Mouse (Mus musculus): Measurements from ENCODE around the gene Dnajb2. TPM values are rescaled to one million over a fixed set of nuclear protein-coding genes. Genes with fewer than 3 reads are reported as not detected.

Gene Dnajb2
- total and polyA plus RNA-seq, 3 experiments = 12.9 to 18.9 TPM; not detected in 1

DNA sequence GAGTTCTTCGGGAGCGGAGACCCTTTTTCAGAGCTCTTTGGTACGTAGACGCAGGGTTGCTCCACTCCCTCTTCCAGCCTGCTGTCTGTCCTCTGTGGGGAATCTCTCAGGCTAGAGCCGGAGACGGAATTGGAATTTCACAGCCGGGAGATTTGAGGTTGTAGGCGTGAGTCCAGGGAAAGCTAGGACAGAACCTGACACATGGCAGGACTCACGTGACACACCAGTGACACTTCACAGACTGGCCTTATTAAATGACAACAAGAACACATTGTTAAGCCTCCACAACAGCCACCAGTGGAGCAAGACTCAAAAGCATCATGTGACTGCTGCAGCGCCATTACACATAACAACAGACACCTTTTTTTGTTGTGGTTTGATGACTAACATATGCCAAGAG lies 3.4 kb downstream of the Dnajb2 start:
- Histone ChIP-seq H3K9ac (ENCODE audit: control insufficient read depth, low read depth, low read length, poor library complexity, severe bottlenecking) (no peak overlapping the region), H3K4me1 (ENCODE audit: control insufficient read depth in 1 of 2, insufficient read depth in 2 of 2, low read length in 2 of 2) (peaks cover 8% of the 10 kb centered on the region in 2 experiments), H3K9me3 (replicated peaks; ENCODE audit: insufficient read depth, low read length) (no peaks in the 10 kb centered on the region), H3K27me3 (ENCODE audit: control insufficient read depth in 1 of 2, insufficient read depth in 2 of 2, low read length in 2 of 2) (no peaks in the 10 kb centered on the region), H3K36me3 (ENCODE audit: control insufficient read depth in 1 of 2, insufficient read depth in 2 of 2, low read length in 2 of 2) (peaks cover 0 to 10% of the 10 kb centered on the region in 2 experiments; a peak in 2 of 4 replicates), H3K4me3 (ENCODE audit: control insufficient read depth in 1 of 2, insufficient read depth in 1 of 2, low read depth in 2 of 2, low read length in 2 of 2) (no peak overlapping the region), H3K27ac (ENCODE audit: control insufficient read depth, low read depth, low read length) (no peak overlapping the region), H3K79me2 (ENCODE audit: control insufficient read depth, insufficient read depth, low read length, poor library complexity) (no peaks in the 10 kb centered on the region; the same call in 1 of the 2 replicates)
- TF ChIP-seq POLR2AphosphoS2 (IDR thresholded peaks at IDR 0.05; ENCODE audit: low read length) = no peak
- no peak for TF ChIP-seq RCOR1 (IDR thresholded peaks at IDR 0.05; ENCODE audit: low read depth, low read length)
- no peak for TF ChIP-seq CHD1 (IDR thresholded peaks at IDR 0.05; ENCODE audit: low read depth, low read length)
- TF ChIP-seq JUND (IDR thresholded peaks at IDR 0.05; ENCODE audit: low read depth, low read length) = no peak
- no peak for TF ChIP-seq SMC3 (IDR thresholded peaks at IDR 0.05; ENCODE audit: low read depth, low read length)
- no peak for TF ChIP-seq MAFK (IDR thresholded peaks at IDR 0.05; ENCODE audit: borderline replicate concordance, low read depth, low read length)
- no peak for TF ChIP-seq HCFC1 (IDR thresholded peaks at IDR 0.05; ENCODE audit: low read depth, low read length)
- TF ChIP-seq CHD2 (IDR thresholded peaks at IDR 0.05; ENCODE audit: low read length) = no peak
- TF ChIP-seq MXI1 (IDR thresholded peaks at IDR 0.05; ENCODE audit: low read depth, low read length) = no peak
- TF ChIP-seq SIN3A (IDR thresholded peaks at IDR 0.05; ENCODE audit: low read length) = no peak
- TF ChIP-seq KAT2A (conservative IDR thresholded peaks at IDR 0.05; ENCODE audit: low read depth, low read length) = no peak
- no peak for TF ChIP-seq ZC3H11A (IDR thresholded peaks at IDR 0.05; ENCODE audit: low read depth, low read length)
- TF ChIP-seq POLR2AphosphoS5 (IDR thresholded peaks at IDR 0.05; ENCODE audit: borderline replicate concordance, low read depth, low read length) = no peak
- no peak for DNase-seq (ENCODE audit: low read depth, low spot score)

DNA sequence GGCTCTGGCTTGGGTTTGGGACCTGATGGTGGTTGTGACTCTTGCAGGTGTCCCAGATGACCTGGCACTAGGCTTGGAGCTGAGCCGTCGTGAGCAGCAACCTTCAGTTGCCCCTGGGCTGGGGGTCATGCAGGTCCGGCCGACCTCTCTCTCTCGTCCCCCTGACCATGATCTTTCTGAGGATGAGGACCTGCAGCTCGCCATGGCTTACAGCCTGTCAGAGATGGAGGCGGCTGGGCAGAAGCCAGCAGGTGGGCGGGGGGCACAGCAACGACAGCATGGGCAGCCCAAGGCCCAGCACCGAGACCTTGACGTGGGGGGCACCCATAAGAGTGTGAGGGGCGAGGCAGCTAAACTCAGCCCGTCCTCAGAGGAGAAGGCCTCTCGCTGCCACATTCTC lies 7.2 kb downstream of the Dnajb2 start:
- H3K36me3 ChIP-seq (ENCODE audit: control insufficient read depth in 1 of 2, insufficient read depth in 2 of 2, low read length in 2 of 2) = no peaks in the 10 kb centered on the region
- DNase-seq (ENCODE audit: low read depth, low spot score) = no peak
- no peak for TF ChIP-seq MYC (IDR thresholded peaks at IDR 0.05; ENCODE audit: low read depth, low read length)
- no peak for TF ChIP-seq ZNF384 (IDR thresholded peaks at IDR 0.05; ENCODE audit: low read depth, low read length)
- TF ChIP-seq RCOR1 (IDR thresholded peaks at IDR 0.05; ENCODE audit: low read depth, low read length) = no peak
- no peak for TF ChIP-seq GABPA (IDR thresholded peaks at IDR 0.05; ENCODE audit: low read depth, low read length)
- no peak for TF ChIP-seq POLR2AphosphoS2 (IDR thresholded peaks at IDR 0.05; ENCODE audit: low read length)
- TF ChIP-seq HCFC1 (IDR thresholded peaks at IDR 0.05; ENCODE audit: low read depth, low read length) = no peak
- no peak for TF ChIP-seq USF2 (IDR thresholded peaks at IDR 0.05; ENCODE audit: borderline replicate concordance in 1 of 2, insufficient read depth in 1 of 2, low read depth in 1 of 2, low read length in 2 of 2)
- TF ChIP-seq CTCF (IDR thresholded peaks at IDR 0.05 in 2 of 3, conservative IDR thresholded peaks at IDR 0.05 in 1 of 3; ENCODE audit: control insufficient read depth in 1 of 3, insufficient read depth in 1 of 3, low read depth in 2 of 3, low read length in 3 of 3, poor library complexity in 1 of 3, severe bottlenecking in 1 of 3) = no peak
- no peak for TF ChIP-seq TCF12 (IDR thresholded peaks at IDR 0.05; ENCODE audit: low read depth, low read length)
- TF ChIP-seq CHD2 (IDR thresholded peaks at IDR 0.05; ENCODE audit: low read length) = no peak
- TF ChIP-seq ZC3H11A (IDR thresholded peaks at IDR 0.05; ENCODE audit: low read depth, low read length) = no peak
- no peak for TF ChIP-seq MAFK (IDR thresholded peaks at IDR 0.05; ENCODE audit: borderline replicate concordance, low read depth, low read length)
- no peak for TF ChIP-seq TBP (IDR thresholded peaks at IDR 0.05; ENCODE audit: low read depth, low read length)
- TF ChIP-seq ZMIZ1 (IDR thresholded peaks at IDR 0.05; ENCODE audit: low read depth, low read length) = no peak
- TF ChIP-seq ELF1 (IDR thresholded peaks at IDR 0.05; ENCODE audit: low read depth, low read length) = no peak
- no peak for TF ChIP-seq NELFE (IDR thresholded peaks at IDR 0.05; ENCODE audit: low read depth, low read length)
- H3K27ac ChIP-seq (ENCODE audit: control insufficient read depth, low read depth, low read length) = no peak overlapping the region
- no peak overlapping the region for H3K4me3 ChIP-seq (ENCODE audit: control insufficient read depth in 1 of 2, insufficient read depth in 1 of 2, low read depth in 2 of 2, low read length in 2 of 2)
- no peaks in the 10 kb centered on the region for H3K4me1 ChIP-seq (ENCODE audit: control insufficient read depth in 1 of 2, insufficient read depth in 2 of 2, low read length in 2 of 2)
- H3K9ac ChIP-seq (ENCODE audit: control insufficient read depth, low read depth, low read length, poor library complexity, severe bottlenecking) = no peak overlapping the region
- H3K27me3 ChIP-seq (ENCODE audit: control insufficient read depth in 1 of 2, insufficient read depth in 2 of 2, low read length in 2 of 2) = no peaks in the 10 kb centered on the region
- no peaks in the 10 kb centered on the region for H3K79me2 ChIP-seq (ENCODE audit: control insufficient read depth, insufficient read depth, low read length, poor library complexity)
- H3K9me3 ChIP-seq (replicated peaks; ENCODE audit: insufficient read depth, low read length) = no peaks in the 10 kb centered on the region
